Mouse (Mus musculus) heart, embryonic 15.5 days (tissue): ENCODE measurements around the gene Ptprcap. TPM values are rescaled to one million over a fixed set of nuclear protein-coding genes. Genes with fewer than 3 reads are reported as not detected.
A peak's percentile ranks its signal among the peaks of the same experiment; 100 is the strongest.

Source experiments
- ATAC-seq: fragments of 200-750 bp; cut with Nextera tagmentation; replicated peaks from 2 replicates; pipeline ENCODE4 v1.8.0; 2017; ENCODE audit warnings: low read depth, moderate TSS enrichment; ENCODE audit not compliant: insufficient number of reproducible peaks, insufficient read depth, low FRiP score
- H3K27ac ChIP-seq: fragments of 300-500 bp; sonication (generic); 2 replicates; pipeline ENCODE4 v1.5.1; 2015; ENCODE audit warnings: mild to moderate bottlenecking, inconsistent platforms
- H3K27me3 ChIP-seq: fragments of 300-500 bp; sonication (generic); 2 replicates; pipeline ENCODE4 v1.6.1; 2015; ENCODE audit warnings: inconsistent platforms
- H3K36me3 ChIP-seq: fragments of 300-500 bp; sonication (generic); 2 replicates; pipeline ENCODE4 v1.6.1; 2015; ENCODE audit warnings: mild to moderate bottlenecking, inconsistent platforms
- H3K4me1 ChIP-seq: fragments of 300-500 bp; sonication (generic); replicated peaks from 2 replicates; pipeline ENCODE4 v1.6.1; 2015; ENCODE audit warnings: inconsistent platforms
- H3K4me2 ChIP-seq: fragments of 300-500 bp; sonication (generic); 2 replicates; pipeline ENCODE4 v1.6.1; 2015; ENCODE audit warnings: inconsistent platforms, mild to moderate bottlenecking, moderate library complexity
- H3K4me3 ChIP-seq: fragments of 300-500 bp; sonication (generic); 2 replicates; pipeline ENCODE4 v1.5.1; 2015; ENCODE audit warnings: mild to moderate bottlenecking, inconsistent platforms
- H3K9ac ChIP-seq: fragments of 300-500 bp; sonication (generic); 2 replicates; pipeline ENCODE4 v1.6.1; 2015; ENCODE audit warnings: mild to moderate bottlenecking, inconsistent platforms
- H3K9me3 ChIP-seq: fragments of 300-500 bp; sonication (generic); replicated peaks from 2 replicates; pipeline ENCODE4 v1.6.1; 2016; ENCODE audit warnings: inconsistent platforms
- WGBS: fragments of 180-500 bp; shearing (Covaris S2); methylation state at CpG from one replicate; pipeline ENCODE4 v1.1.7; 2015; ENCODE audit warnings: mixed read lengths; 5-methylcytosine and 5-hydroxymethylcytosine counted together
- polyA plus RNA-seq: library from polyadenylated mRNA; unstranded; fragments of >200 nt; fragmentation: Nextera tagmentation; extraction: Ambion mirVana; gene quantifications from 2 replicates; pipeline ENCODE4 v1.2.1, GENCODE M21; 2015

Ptprcap gene
- polyA plus RNA-seq, result 3.6 and 33.8 TPM in 2 replicates

DNA sequence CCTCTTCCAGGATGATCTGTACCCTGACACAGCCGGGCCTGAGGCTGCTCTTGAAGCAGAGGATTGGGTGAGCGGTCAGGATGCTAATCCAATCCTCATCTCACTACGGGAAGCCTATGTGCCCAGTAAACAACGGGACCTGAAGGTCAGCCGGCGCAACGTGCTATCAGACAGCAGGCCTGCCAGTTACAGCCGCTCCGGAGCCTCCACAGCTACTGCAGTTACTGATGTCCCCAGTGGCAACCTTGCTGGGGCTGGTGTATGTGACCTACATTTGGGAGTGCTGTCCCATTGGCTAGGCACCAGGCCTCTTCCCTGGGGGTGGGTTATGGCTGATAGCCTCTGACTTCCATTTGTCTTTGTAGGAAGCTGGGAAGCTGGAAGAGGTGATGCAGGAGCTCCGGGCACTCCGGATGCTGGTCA is at the start of gene Ptprcap:
TSS of gene Ptprcap (plus strand) at position 373 of the 423 bp plus-strand sequence.
- 0 out of 2 replicates have a peak within 1 kb of the TSS, but pooled peaks have one; percentile 17 for H3K27ac ChIP-seq
- no peak for ATAC-seq
- H3K9ac ChIP-seq, result no peak within 1 kb of the TSS
- no peak within 1 kb of the TSS for H3K4me3 ChIP-seq
- WGBS, result 59% methylated on average over 11 of the region's 11 CpGs
- H3K4me2 ChIP-seq, result no peak within 1 kb of the TSS
- no peaks in the 10 kb centered on the region for H3K9me3 ChIP-seq
- H3K4me1 ChIP-seq, result peaks cover 39% of the 10 kb centered on the region
- H3K36me3 ChIP-seq, result peaks cover 40% of the 10 kb centered on the region
- H3K27me3 ChIP-seq, result no peaks in the 10 kb centered on the region

DNA sequence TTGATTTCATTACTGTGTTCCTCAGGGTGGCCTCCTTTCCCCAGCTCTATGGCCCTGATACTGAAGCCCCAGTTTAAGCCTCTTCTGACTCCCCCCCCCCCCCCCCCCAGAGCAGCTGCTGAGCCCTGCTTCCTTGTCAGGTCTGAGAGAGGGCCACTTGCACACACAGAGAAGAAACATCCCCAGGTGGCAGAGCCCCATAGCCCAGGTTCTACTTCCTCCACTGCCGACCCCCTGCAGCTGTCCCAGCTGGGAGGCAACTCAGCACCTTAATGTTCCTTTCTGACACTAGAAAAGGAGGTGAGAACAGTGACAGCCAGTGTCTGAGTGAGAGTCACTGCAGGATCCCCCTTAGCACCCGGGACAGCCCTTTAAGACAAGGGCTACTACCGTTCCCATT is 49.6 kb upstream of the Ptprcap start:
- H3K4me3 ChIP-seq, result no peak overlapping the region

GRCm38 (mm10) chr19:4104675-4105194 is 48.7 kb upstream of the Ptprcap start:
- H3K36me3 ChIP-seq, result peaks cover 18% of the 10 kb centered on the region; the same call in 1 of the 2 replicates
- H3K9me3 ChIP-seq, result no peaks in the 10 kb centered on the region
- ATAC-seq, result no peak
- 84% methylated on average over 16 of the region's 16 CpGs for WGBS
- H3K27ac ChIP-seq, result no peak overlapping the region
- H3K4me2 ChIP-seq, result no peak overlapping the region
- H3K4me1 ChIP-seq, result peaks cover 16% of the 10 kb centered on the region
- H3K27me3 ChIP-seq, result peaks cover 20% of the 10 kb centered on the region
- no peak overlapping the region for H3K9ac ChIP-seq
- H3K4me3 ChIP-seq, result no peak overlapping the region

More for the DNA sequence above, 49.6 kb upstream of the Ptprcap start:
- H3K36me3 ChIP-seq, result peaks cover 18% of the 10 kb centered on the region; the same call in 1 of the 2 replicates
- peaks cover 20% of the 10 kb centered on the region for H3K27me3 ChIP-seq
- no peak overlapping the region for H3K4me2 ChIP-seq
- 51% methylated on average over 3 of the region's 3 CpGs for WGBS
- H3K27ac ChIP-seq, result no peak overlapping the region
- no peaks in the 10 kb centered on the region for H3K9me3 ChIP-seq
- no peak for ATAC-seq
- no peak overlapping the region for H3K9ac ChIP-seq
- H3K4me1 ChIP-seq, result peaks cover 25% of the 10 kb centered on the region

DNA sequence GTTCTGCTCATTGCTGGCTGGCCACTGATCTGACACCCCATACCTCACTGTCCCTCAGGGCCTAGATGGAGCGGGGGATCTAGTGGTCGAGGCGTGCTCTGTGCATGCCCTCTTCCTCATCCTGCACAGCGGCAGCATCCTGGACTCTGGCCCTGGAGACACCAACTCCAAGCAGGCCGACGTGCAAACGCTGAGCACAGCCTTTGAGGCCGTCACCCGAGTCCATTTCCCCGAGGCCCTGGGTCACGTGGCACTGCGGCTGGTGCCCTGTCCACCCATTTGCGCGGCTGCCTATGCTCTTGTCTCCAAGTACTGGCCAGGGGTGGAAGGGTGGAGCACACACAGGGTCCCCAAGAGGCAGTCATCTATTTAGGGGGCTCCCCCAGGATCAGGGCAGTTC is 46.8 kb upstream of the Ptprcap start:
- Histone ChIP-seq H3K9ac (no peak overlapping the region), H3K4me2 (no peak overlapping the region), H3K4me3 (no peak overlapping the region), H3K4me1 (no peaks in the 10 kb centered on the region), H3K27ac (no peak overlapping the region), H3K27me3 (peaks cover 11% of the 10 kb centered on the region), H3K9me3 (no peaks in the 10 kb centered on the region), H3K36me3 (peaks cover 24% of the 10 kb centered on the region; the same call in 1 of the 2 replicates)
- WGBS, result 90% methylated on average over 14 of the region's 14 CpGs
- ATAC-seq, result no peak

DNA sequence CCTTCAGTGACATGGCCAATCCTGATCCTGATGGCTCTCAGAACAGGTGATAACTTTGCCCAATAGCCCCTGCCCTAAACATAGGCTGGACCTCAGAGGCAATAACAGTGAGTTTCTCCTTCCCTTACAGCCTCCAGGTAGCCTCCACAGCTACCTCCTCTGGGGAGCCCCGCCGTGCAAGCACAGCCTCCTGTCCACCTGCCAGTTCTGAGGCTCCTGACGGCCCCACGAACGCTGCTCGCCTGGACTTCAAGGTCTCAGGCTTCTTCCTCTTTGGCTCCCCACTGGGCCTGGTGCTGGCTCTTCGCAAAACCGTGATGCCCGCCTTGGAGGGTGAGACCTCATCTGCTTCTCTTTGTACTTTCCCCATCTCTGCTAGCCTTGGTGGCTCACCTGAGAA is 44.9 kb upstream of the Ptprcap start:
- H3K4me1 ChIP-seq, result peaks cover 6% of the 10 kb centered on the region
- H3K4me2 ChIP-seq, result no peak overlapping the region
- no peaks in the 10 kb centered on the region for H3K9me3 ChIP-seq
- H3K27ac ChIP-seq, result no peak overlapping the region
- H3K36me3 ChIP-seq, result peaks cover 28% of the 10 kb centered on the region
- no peak for ATAC-seq
- 82% methylated on average over 9 of the region's 9 CpGs for WGBS
- H3K27me3 ChIP-seq, result no peaks in the 10 kb centered on the region
- no peak overlapping the region for H3K4me3 ChIP-seq
- H3K9ac ChIP-seq, result no peak overlapping the region

DNA sequence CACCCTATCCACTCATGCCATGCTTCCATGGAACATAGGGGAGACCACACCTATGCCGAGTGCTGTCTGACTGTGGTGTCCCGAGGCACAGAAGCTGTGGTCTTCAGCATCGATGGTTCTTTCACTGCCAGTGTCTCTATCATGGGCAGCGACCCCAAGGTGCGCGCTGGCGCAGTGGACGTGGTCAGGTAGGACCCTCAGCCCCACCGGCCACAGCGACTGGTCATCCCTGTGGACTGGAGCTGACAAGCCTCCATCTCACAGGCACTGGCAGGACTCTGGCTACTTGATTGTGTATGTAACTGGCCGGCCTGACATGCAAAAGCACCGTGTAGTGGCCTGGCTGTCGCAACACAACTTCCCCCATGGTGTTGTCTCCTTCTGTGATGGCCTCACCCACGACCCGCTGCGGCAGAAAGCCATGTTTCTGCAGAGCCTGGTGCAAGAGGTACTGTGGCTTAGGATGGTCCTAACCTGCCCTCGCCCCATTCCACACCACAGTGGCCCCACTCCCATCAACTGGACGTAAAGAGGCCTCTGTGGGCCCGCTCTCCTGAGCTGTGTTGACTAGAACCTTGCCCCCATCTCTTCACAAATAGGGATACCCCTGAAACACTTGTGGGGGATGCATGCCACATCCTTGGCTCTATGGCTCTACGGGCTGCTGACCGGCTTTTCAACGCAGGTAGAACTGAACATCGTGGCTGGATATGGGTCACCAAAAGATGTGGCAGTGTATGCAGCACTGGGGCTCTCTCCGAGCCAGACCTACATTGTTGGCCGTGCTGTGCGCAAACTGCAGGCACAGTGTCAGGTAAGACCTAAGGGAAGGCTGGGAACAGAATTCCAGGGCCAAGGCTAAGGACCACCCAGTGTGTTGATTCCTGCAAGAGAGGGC is 41.1 kb upstream of the Ptprcap start:
- H3K27me3 ChIP-seq, result no peaks in the 10 kb centered on the region
- H3K27ac ChIP-seq, result no peak overlapping the region
- H3K4me3 ChIP-seq, result no peak overlapping the region
- peaks cover 46% of the 10 kb centered on the region for H3K36me3 ChIP-seq
- H3K4me2 ChIP-seq, result no peak overlapping the region
- WGBS, result 95% methylated on average over 26 of the region's 26 CpGs
- no peaks in the 10 kb centered on the region for H3K9me3 ChIP-seq
- peaks cover 11% of the 10 kb centered on the region for H3K4me1 ChIP-seq
- H3K9ac ChIP-seq, result no peak overlapping the region
- ATAC-seq, result no peak

GRCm38 (mm10) chr19:4113186-4113805 is 40.1 kb upstream of the Ptprcap start:
- ATAC-seq, result peak; percentile 16; the same call in 1 of the 2 replicates
- Histone ChIP-seq H3K9ac (peak overlapping the region; percentile 3; the same call in 1 of the 2 replicates), H3K4me2 (peak overlapping the region; percentile 7; the same call in 1 of the 2 replicates)

GRCm38 (mm10) chr19:4113806-4114230 is 39.6 kb upstream of the Ptprcap start:
- peaks cover 54% of the 10 kb centered on the region for H3K36me3 ChIP-seq
- peak overlapping the region; percentile 3; the same call in 1 of the 2 replicates for H3K9ac ChIP-seq
- WGBS, result 29% methylated on average over 5 of the region's 5 CpGs

More at GRCm38 (mm10) chr19:4113186-4113805, 40.1 kb upstream of the Ptprcap start:
- 52% methylated on average over 13 of the region's 13 CpGs for WGBS
- Histone ChIP-seq H3K27ac (peak overlapping the region; percentile 62), H3K9me3 (no peaks in the 10 kb centered on the region), H3K4me1 (peaks cover 11% of the 10 kb centered on the region), H3K4me3 (no peak overlapping the region), H3K36me3 (peaks cover 54% of the 10 kb centered on the region), H3K27me3 (no peaks in the 10 kb centered on the region)

DNA sequence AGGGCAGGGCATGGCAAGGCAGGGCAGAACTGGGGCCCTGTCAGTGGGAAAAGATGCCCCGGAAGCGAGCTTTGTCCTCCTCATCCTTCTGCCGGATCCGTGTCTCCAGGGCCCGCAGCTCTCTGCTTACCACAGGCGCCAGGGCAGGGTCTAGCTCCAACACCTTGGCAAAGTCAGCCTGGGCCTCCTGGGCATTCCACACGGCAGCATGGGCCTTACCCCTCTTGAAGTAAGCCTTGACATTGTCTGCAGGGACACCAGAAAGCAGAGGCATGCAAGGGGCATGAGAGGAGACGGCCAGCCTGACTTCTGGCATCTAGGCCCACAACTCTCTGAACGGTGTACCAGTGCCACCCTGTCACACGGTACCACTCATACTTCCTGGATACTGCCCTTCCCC is 38.9 kb upstream of the Ptprcap start:
- WGBS, result 82% methylated on average over 10 of the region's 10 CpGs
- Histone ChIP-seq H3K4me1 (peaks cover 11% of the 10 kb centered on the region), H3K36me3 (peaks cover 54% of the 10 kb centered on the region), H3K9ac (no peak overlapping the region), H3K27me3 (no peaks in the 10 kb centered on the region), H3K27ac (no peak overlapping the region), H3K4me2 (no peak overlapping the region), H3K4me3 (no peak overlapping the region), H3K9me3 (no peaks in the 10 kb centered on the region)
- no peak for ATAC-seq

More at GRCm38 (mm10) chr19:4113806-4114230, 39.6 kb upstream of the Ptprcap start:
- no peak; the same call in 1 of the 2 replicates for ATAC-seq
- Histone ChIP-seq H3K4me3 (no peak overlapping the region), H3K4me2 (peak overlapping the region; percentile 7; the same call in 1 of the 2 replicates), H3K4me1 (peaks cover 11% of the 10 kb centered on the region), H3K9me3 (no peaks in the 10 kb centered on the region), H3K27ac (peak overlapping the region; percentile 62), H3K27me3 (no peaks in the 10 kb centered on the region)

DNA sequence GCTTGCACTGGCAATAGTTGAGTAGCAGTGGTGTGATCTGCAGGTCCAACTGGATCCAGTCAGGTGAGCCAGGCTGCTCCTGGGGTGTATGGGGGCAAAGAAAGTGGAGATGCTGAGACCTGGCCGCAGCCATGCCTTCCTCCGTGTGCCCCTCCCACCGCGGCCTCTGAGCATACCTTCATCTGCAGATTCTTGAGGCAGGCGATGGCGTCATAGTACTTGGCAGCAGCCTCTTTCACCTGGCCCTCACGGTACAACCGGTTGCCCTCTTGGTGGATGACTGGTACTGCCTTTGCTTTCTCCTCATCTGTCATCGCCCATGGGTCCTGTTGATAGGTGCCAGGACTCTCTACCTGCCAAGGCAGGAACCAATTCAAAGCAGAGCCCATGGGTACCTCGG is 38.3 kb upstream of the Ptprcap start:
- WGBS, result 84% methylated on average over 10 of the region's 10 CpGs
- Histone ChIP-seq H3K4me1 (peaks cover 15% of the 10 kb centered on the region), H3K36me3 (peaks cover 54% of the 10 kb centered on the region), H3K27ac (no peak overlapping the region), H3K9ac (no peak overlapping the region), H3K9me3 (no peaks in the 10 kb centered on the region), H3K27me3 (no peaks in the 10 kb centered on the region), H3K4me2 (no peak overlapping the region), H3K4me3 (no peak overlapping the region)
- ATAC-seq, result no peak

DNA sequence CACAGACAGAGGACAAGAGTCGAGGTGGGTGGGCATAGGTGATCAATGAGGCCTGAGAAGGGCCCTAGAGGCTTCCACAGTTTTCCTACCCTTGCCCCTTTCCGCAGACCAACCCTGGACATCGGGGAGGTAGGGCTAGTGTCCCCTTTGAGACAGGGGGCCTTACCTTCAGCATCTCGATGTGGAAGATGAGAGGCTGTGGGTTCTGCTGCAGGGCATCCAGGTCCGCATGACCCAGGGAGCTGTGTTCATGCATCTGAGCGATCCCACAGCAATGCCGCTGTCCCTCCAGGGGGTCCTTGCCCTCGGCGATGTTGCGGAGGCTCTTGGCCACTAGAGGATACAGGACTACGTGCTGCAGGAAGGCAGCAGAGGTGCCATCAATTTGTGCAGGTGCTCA is 37.6 kb upstream of the Ptprcap start:
- Histone ChIP-seq H3K27ac (no peak overlapping the region), H3K27me3 (no peaks in the 10 kb centered on the region), H3K9ac (no peak overlapping the region), H3K4me3 (no peak overlapping the region), H3K9me3 (no peaks in the 10 kb centered on the region), H3K4me2 (no peak overlapping the region), H3K4me1 (peaks cover 21% of the 10 kb centered on the region), H3K36me3 (peaks cover 54% of the 10 kb centered on the region)
- WGBS, result 81% methylated on average over 11 of the region's 11 CpGs
- ATAC-seq, result no peak
